Mouse (Mus musculus): ENCODE data around the gene Ugt1a1.

DNA sequence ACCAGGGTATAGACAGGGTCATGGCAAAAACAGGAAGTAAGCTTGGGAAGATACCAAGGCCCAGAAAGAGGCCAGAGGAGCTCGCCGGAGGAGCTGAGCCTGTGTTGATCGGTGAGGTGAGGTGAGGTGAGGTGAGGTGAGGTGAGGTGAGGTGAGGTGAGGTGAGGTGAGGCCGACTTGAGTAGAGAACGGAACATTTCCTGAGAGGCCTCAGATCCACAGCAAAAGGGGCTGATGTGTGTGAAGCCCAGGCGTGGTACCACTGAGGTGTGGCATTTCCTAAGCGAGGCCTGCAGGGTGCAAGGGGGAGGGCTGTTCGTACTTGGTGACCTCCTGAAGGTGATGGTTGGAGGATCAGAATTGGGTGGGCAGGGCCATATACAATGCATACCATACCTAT, 41.3 kb downstream of the Ugt1a1 start:
- TF ChIP-seq CTCF (IDR thresholded peaks at IDR 0.05; ENCODE audit: borderline replicate concordance, insufficient read depth, low read depth, low read length), result no peak
- no peak for TF ChIP-seq POLR2A (IDR thresholded peaks at IDR 0.05; ENCODE audit: borderline replicate concordance, insufficient read depth, low read length)

All from cerebellum, adult 2 months (tissue).